Mouse (Mus musculus) thymus, postnatal 0 days (tissue): ENCODE data around the gene Ngef. TPM values are rescaled to one million over a fixed set of nuclear protein-coding genes. Genes with fewer than 3 reads are reported as not detected.

Experiments
- DNase-seq: peaks from one replicate; pipeline ENCODE4 v3.0.0-alpha.2; 2015; ENCODE audit warnings: low spot score
- polyA plus RNA-seq: library from polyadenylated mRNA; unstranded; fragments of >200 nt; fragmentation: Nextera tagmentation; extraction: Ambion mirVana; gene quantifications from 2 replicates; pipeline ENCODE4 v1.2.1, GENCODE M21; 2015

Ngef gene
- polyA plus RNA-seq, 1 experiment from 2014 or later: 0.10 TPM

GRCm38 (mm10) chr1:87565760-87566159 is 7.9 kb downstream of the Ngef start:
- DNase-seq: no peak

GRCm38 (mm10) chr1:87562967-87563366 is 10.7 kb downstream of the Ngef start:
- no peak for DNase-seq

GRCm38 (mm10) chr1:87553586-87553985 is 20.1 kb downstream of the Ngef start:
- no peak for DNase-seq

GRCm38 (mm10) chr1:87551008-87551407 is 22.7 kb downstream of the Ngef start:
- no peak for DNase-seq

GRCm38 (mm10) chr1:87541614-87542013 is 32.1 kb downstream of the Ngef start:
- peak; percentile 18 for DNase-seq

GRCm38 (mm10) chr1:87537008-87537407 is 36.7 kb downstream of the Ngef start:
- no peak for DNase-seq

GRCm38 (mm10) chr1:87534118-87534517 is 39.6 kb downstream of the Ngef start:
- no peak for DNase-seq

GRCm38 (mm10) chr1:87532346-87532745 is 41.3 kb downstream of the Ngef start:
- DNase-seq: no peak

GRCm38 (mm10) chr1:87527191-87527590 is 46.5 kb downstream of the Ngef start:
- no peak for DNase-seq

GRCm38 (mm10) chr1:87525041-87525440 is 48.6 kb downstream of the Ngef start:
- DNase-seq: no peak

GRCm38 (mm10) chr1:87521523-87521922 is 52.1 kb downstream of the Ngef start:
- no peak for DNase-seq

- DNase-seq: no peak
Measured at GRCm38 (mm10) chr1:87520467-87520866, 53.2 kb downstream of the Ngef start.

- no peak for DNase-seq
Measured at GRCm38 (mm10) chr1:87510845-87511244, 62.8 kb downstream of the Ngef start.

GRCm38 (mm10) chr1:87510166-87510691 is 63.4 kb downstream of the Ngef start:
- peak; percentile 44 for DNase-seq

- DNase-seq: no peak
Measured at GRCm38 (mm10) chr1:87509561-87510165, 64.0 kb downstream of the Ngef start, which contains the start of gene Neu2. Gene Neu2, plus strand, starts transcription at chr1:87509889.

GRCm38 (mm10) chr1:87508591-87509560 is 64.8 kb downstream of the Ngef start:
- DNase-seq: no peak

GRCm38 (mm10) chr1:87507857-87508256 is 65.8 kb downstream of the Ngef start:
- no peak for DNase-seq

GRCm38 (mm10) chr1:87505524-87505923 is 68.1 kb downstream of the Ngef start:
- no peak for DNase-seq

GRCm38 (mm10) chr1:87493542-87493941 is 80.1 kb downstream of the Ngef start:
- DNase-seq: no peak

GRCm38 (mm10) chr1:87492285-87492684 is 81.4 kb downstream of the Ngef start:
- DNase-seq: no peak

- no peak for DNase-seq
Measured at GRCm38 (mm10) chr1:87486386-87486785, 87.3 kb downstream of the Ngef start.

GRCm38 (mm10) chr1:87482546-87482945 is 91.1 kb downstream of the Ngef start:
- no peak for DNase-seq
